Mouse (Mus musculus) CH12.LX (cell line): ENCODE measurements around the gene G430095P16Rik.

Experiments used
- CHD2 ChIP-seq: IDR thresholded peaks from 2 replicates; pipeline ENCODE4 v1.6.1; 2011; ENCODE audit warnings: low read length, improper control_type of control experiment
- CTCF ChIP-seq, 2 experiments: IDR thresholded peaks in 1 of 2; conservative IDR thresholded peaks in 1 of 2; 2 replicates each; pipeline ENCODE4 v1.5.1; 2011 to 2012; ENCODE audit warnings: low read depth in 2 of 2, low read length in 2 of 2, improper control_type of control experiment in 1 of 2, inconsistent platforms in 1 of 2, mild to moderate bottlenecking in 1 of 2, moderate library complexity in 1 of 2
- EP300 ChIP-seq: IDR thresholded peaks from 2 replicates; pipeline ENCODE4 v1.6.1; 2011; ENCODE audit warnings: low read length, improper control_type of control experiment
- GABPA ChIP-seq: IDR thresholded peaks from 2 replicates; pipeline ENCODE4 v1.6.1; 2012; ENCODE audit warnings: low read depth, low read length, improper control_type of control experiment, inconsistent platforms; ENCODE audit not compliant: insufficient replicate concordance
- POLR2A ChIP-seq: IDR thresholded peaks from 2 replicates; pipeline ENCODE4 v1.6.1; 2011; ENCODE audit warnings: low read depth, mild to moderate bottlenecking, improper control_type of control experiment, low read length
- POLR2AphosphoS2 ChIP-seq: IDR thresholded peaks from 2 replicates; pipeline ENCODE4 v1.6.1; 2011; ENCODE audit warnings: low read depth, low read length, improper control_type of control experiment
- USF1 ChIP-seq: IDR thresholded peaks from 2 replicates; pipeline ENCODE4 v1.6.1; 2014; ENCODE audit warnings: low read depth, mild to moderate bottlenecking, inconsistent platforms, low read length, improper control_type of control experiment

GRCm38 (mm10) chr8:84711933-84712758 lies 10.7 kb upstream of the G430095P16Rik start:
- no peak for TF ChIP-seq GABPA
- TF ChIP-seq EP300: no peak
- no peak for TF ChIP-seq CTCF (conservative IDR thresholded peaks at IDR 0.05 in 1 of 2, IDR thresholded peaks at IDR 0.05 in 1 of 2; ENCODE audit: low read depth in 2 of 2, low read length in 2 of 2)
- TF ChIP-seq CHD2: no peak
- no peak for TF ChIP-seq POLR2A
- TF ChIP-seq POLR2AphosphoS2: no peak
- TF ChIP-seq USF1: no peak
